Mouse (Mus musculus) large intestine, adult 2 months (tissue): ENCODE measurements around the gene Rnf167. TPM values are rescaled to one million over a fixed set of nuclear protein-coding genes. Genes with fewer than 3 reads are reported as not detected.

ENCODE experiments used
- DNase-seq: peaks from one replicate; pipeline ENCODE4 v3.0.0-alpha.2; 2012; ENCODE audit warnings: low read depth, low spot score
- WGBS: fragments of 180-500 bp; shearing (Covaris S2); methylation state at CpG from one replicate; pipeline ENCODE4 v1.1.7; 2018; 5-methylcytosine and 5-hydroxymethylcytosine counted together
- polyA plus RNA-seq: library from polyadenylated mRNA; depleted of rRNA; stranded (reverse); fragments of >200 nt; gene quantifications from 2 replicates; pipeline ENCODE4 v1.2.3, GENCODE M21; 2012; rRNA removed

Rnf167 gene
- 76.9 and 101 TPM in 2 replicates for polyA plus RNA-seq

DNA sequence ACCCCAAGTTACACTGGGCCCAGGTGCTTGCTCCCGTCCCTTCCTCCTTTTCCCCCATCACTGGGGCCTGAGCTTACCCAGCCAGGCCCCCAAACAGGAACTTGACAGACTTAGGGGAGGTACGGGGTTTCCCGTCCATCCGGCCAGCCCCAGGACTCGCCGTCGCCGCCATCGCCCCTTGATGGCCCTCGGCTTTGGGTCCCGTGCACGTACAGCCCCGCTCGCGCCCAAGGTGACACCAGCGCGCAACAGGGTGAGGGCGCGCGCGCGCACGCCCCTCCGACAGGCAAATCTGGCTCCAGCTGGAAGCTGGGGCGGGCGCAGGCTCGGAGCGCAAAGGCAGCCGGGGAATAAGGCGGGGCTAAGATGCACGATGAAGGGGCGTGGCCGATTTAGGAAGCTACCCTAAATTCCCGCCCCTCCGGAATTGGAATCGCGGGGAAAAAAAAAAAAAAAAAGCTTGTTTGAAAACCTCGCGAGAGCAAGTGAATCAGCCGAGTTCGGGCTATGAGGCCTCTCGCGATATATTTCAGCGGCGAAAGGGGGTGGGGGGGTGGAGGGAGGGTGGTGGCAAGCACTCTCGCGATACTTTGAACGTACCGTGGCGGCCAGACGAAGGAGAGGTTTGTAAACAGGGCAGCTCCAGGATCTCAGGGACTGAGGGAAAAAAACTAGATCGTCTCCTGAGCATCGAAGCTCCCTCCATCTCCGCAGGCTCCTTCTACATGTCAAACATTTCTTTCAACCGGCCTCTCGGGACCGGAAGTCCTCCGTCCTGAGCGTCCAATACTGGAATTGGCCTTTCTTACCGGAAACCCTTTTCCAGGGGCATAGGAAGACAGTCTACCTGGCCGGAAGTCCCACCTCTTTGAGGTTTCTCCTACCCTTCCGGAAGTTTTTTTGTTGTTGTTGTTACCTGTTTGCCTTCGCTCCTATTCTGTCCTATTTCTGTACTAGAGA, at the start of gene Rnf167, which contains the start of gene Slc25a11:
Gene Rnf167, plus strand, starts transcription at position 545 of the 960 bp plus-strand sequence.
Gene Slc25a11, minus strand, starts transcription at position 789 of the 960 bp plus-strand sequence.
- under 1% methylated on average over 63 of the region's 63 CpGs for WGBS
- DNase-seq = peak; percentile 94

- DNase-seq = no peak
- 37% methylated on average over 6 of the region's 6 CpGs for WGBS
These were observed 49.7 kb upstream of the Rnf167 start for GRCm38 (mm10) chr11:70597301-70597700.

- 91% methylated on average over 9 of the region's 9 CpGs for WGBS
- DNase-seq = no peak
These were observed 48.5 kb upstream of the Rnf167 start for GRCm38 (mm10) chr11:70598451-70598953.

DNA sequence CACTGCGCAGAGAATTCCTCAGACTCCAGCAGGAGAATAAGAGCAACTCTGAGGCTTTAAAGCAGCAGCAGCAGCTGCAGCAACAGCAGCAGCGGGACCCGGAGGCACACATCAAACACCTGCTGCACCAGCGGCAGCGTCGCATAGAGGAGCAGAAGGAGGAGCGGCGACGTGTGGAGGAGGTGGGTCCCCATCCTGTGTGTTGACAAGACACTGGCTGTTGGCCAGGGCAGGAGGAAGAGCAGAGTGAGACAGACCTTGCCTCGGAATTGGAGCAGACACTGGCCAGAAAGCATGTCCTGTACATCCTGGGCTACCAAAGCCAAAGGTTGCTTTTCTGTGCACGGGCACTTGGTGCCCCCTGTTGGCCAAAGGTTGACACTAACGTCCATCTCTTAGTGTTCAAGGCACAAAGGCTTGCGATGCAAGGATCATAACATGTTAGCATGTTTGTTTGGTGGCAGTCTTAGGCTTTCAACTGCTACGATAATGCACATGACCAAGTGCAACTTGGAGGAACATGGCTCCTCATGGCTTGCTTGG, 41.9 kb upstream of the Rnf167 start:
- WGBS = 62% methylated on average over 14 of the region's 14 CpGs
- DNase-seq = peak; percentile 57

DNA sequence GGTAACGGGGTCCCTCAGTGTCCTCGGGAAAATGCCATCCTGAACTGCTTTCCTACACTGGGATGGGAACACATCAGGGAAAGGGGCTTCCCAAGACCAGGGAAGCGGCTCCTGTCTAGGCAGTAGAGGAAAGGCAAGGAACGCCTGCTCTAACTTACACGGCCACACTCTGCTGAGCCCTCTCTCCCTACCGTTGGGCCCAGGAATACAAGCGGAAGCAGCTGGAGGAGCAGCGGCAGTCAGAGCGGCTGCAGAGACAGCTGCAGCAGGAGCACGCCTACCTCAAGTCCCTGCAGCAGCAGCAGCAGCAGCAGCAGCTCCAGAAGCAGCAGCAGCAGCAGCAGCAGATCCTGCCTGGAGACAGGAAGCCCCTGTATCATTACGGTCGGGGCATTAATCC, 40.3 kb upstream of the Rnf167 start:
- DNase-seq = no peak
- WGBS = 91% methylated on average over 12 of the region's 12 CpGs

DNA sequence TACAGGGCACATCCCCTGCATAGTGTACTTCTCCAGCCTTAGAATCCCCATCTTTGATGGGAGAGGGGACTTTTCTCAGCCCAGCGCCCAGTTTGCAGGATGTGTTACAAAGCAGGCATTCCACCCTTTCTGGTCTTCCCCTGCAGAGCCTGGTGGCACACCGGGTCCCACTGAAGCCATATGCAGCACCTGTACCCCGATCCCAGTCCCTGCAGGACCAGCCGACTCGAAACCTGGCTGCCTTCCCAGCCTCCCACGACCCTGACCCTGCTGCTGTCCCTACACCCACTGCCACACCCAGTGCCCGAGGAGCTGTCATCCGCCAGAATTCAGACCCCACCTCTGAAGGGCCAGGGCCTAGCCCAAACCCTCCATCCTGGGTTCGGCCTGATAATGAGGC, 39.4 kb upstream of the Rnf167 start:
- no peak for DNase-seq
- 84% methylated on average over 9 of the region's 9 CpGs for WGBS

GRCm38 (mm10) chr11:70608381-70609066, 38.5 kb upstream of the Rnf167 start:
- 94% methylated on average over 26 of the region's 26 CpGs for WGBS
- no peak for DNase-seq

DNA sequence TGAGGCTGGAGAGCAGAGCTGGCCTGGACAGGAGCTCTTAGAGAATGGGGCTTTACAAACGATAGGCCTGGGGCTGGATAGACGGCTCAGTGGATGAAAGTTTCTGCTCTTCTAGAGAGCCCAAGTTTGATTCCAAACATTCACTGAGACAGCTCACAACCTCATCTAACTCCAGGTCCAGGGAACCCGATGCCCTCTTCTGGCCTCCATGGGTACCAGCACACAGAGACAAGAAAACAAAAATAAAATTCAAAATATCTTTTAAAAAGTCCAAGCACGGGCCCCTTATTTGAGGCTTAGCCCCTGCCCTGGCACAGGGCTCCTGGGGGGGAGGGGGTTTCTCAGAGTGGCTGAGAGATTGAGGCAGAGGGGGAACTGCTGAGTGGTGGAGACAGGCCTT, 36.3 kb upstream of the Rnf167 start:
- DNase-seq = no peak
- WGBS = 91% methylated on average over 4 of the region's 4 CpGs

- 80% methylated on average over 7 of the region's 7 CpGs for WGBS
- DNase-seq = no peak
These were observed 34.5 kb upstream of the Rnf167 start for GRCm38 (mm10) chr11:70612505-70612904.

GRCm38 (mm10) chr11:70615074-70615473, 32.0 kb upstream of the Rnf167 start:
- under 1% methylated on average over 17 of the region's 17 CpGs for WGBS
- no peak for DNase-seq

DNA sequence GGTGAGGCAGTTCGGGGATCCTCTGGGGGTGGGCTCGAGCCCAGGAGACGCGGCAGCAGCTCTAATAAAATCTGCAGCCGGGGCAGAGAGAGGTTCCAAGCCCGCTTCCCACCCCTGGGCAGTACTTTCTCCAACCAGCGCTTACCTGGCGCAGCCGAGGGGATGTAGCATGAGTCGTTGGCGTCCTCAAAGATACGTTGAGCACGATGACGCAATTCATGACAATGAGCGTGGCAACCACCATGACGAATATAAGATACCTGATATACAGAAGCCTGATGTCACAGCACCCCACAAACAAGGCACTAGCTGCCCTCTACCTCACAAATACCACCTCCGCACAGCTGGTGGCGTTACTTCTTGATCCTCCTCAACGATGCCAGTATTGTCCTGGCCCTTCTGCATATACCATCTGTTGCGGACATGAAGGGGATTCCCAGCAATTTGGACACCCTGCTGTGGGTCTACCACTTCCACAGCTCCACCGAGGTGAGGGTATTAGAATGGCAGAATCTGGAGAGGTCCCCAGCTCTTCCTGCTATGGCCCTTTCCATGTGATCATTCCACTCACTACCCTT, 31.4 kb upstream of the Rnf167 start, which contains the start of gene 4930544D05Rik:
Gene 4930544D05Rik, plus strand, starts transcription at position 333 of the 578 bp plus-strand sequence.
- 17% methylated on average over 21 of the region's 21 CpGs for WGBS

DNA sequence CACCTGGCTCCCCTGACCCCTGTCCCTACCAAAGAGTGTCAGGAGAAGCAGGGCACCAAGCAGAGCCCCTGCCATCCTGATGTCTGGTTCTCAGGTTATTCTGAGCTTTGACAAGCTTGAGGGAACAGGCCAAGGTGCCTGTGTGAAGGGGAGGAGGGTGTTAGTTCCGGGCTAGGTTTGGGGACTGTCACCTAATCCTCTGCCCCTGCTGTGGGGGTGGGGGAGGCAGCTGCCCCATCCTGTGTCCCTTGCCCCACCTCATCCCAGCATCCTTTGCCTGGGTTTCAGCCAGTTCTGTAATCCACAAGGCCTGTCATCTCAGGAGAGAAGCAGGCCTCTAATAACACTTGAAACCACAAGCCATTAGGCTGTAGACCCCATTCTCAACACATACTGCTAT, 27.9 kb upstream of the Rnf167 start, which contains the start of gene Chrne:
Gene Chrne, minus strand, starts transcription at position 116 of the 400 bp plus-strand sequence.
- no peak for DNase-seq
- WGBS = 86% methylated on average over 1 of the region's 1 CpGs

More for the DNA sequence above, 31.4 kb upstream of the Rnf167 start, which contains the start of gene 4930544D05Rik:
- DNase-seq = no peak

- 35% methylated on average over 7 of the region's 7 CpGs for WGBS
These were observed 24.8 kb upstream of the Rnf167 start for GRCm38 (mm10) chr11:70621972-70622814.

GRCm38 (mm10) chr11:70623053-70623742, 23.8 kb upstream of the Rnf167 start:
- WGBS = 65% methylated on average over 10 of the region's 10 CpGs
- DNase-seq = no peak

More at GRCm38 (mm10) chr11:70621972-70622814, 24.8 kb upstream of the Rnf167 start:
- DNase-seq = no peak

DNA sequence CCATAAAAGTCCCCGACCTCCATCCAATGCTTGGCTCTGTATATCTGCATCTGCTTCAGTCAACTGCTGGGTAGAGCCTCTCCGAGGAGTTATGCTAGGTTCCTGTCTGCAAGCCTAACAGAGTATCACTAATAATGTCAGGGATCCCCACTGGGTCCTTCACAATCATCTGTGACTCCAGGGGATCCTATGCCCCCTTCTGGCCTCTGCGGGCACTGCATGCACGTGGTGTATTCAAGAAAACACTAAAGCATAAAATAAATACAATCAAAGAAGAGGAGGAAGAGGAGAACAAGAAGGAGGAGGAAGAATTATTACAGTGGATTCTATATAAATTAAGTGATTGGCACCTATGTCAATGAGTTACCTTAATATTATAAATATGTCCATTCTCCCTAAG, 21.6 kb upstream of the Rnf167 start:
- DNase-seq = no peak

GRCm38 (mm10) chr11:70626877-70627276, 20.2 kb upstream of the Rnf167 start:
- WGBS = 52% methylated on average over 4 of the region's 4 CpGs
- DNase-seq = no peak

More for the DNA sequence above, 21.6 kb upstream of the Rnf167 start:
- WGBS = 53% methylated on average over 4 of the region's 4 CpGs

DNA sequence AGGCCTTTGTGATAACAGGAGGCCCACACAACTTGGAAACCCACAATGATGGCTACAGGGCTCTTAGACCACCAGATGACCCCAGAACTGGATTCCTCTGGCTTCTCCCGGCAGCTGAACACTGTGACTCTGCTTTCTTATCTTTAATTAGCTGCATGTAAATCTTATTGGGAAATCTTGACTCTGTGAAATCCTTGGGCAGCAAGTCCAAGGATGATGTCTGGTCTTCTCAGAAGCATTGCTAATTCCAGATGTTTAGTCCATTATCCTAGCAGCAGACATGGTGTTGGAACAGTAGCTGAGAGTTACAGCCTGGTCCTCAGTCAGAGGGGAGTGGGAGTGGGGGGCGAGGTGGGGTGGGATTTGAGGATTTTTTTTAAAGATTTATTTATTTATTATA, 18.6 kb upstream of the Rnf167 start:
- 68% methylated on average over 2 of the region's 2 CpGs for whole genome bisulfite sequencing
- DNase-seq = no peak

GRCm38 (mm10) chr11:70629557-70629956, 17.5 kb upstream of the Rnf167 start:
- DNase-seq = no peak
- WGBS = 23% methylated on average over 5 of the region's 5 CpGs
